Mouse (Mus musculus): ENCODE data around the gene Kncn. TPM values are rescaled to one million over a fixed set of nuclear protein-coding genes. Genes with fewer than 3 reads are reported as not detected.

Kncn gene
- total RNA-seq, 1 experiment from 2014 or later: not detected

DNA sequence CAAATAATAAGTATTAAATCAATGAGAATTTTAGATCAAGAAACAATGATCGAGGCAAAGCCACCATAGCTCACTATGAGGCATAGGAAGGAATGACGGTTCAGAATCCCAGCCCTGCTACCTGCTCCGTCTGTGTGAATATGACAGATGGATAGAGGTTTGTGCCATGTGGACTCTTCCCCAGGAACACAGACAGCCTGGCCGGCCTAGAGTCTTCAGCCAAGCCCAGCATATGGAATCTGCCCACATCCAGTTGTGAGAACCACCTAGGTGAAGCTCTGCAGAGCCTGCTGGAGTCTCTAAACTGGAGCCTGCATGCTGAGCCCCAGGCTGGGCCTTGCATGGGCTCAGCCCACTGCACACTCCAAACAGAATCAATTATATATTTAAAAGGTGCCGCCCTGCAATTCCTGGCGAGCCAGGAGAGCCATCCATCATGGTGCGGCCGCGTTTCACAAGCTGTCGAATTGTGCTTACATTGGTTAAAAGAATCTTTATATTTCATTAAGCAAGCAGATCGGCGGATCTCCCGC lies 47.4 kb downstream of the Kncn start:
- ATAC-seq (replicated peaks; ENCODE audit: low read depth, poor library complexity, severe bottlenecking): no peak

DNA sequence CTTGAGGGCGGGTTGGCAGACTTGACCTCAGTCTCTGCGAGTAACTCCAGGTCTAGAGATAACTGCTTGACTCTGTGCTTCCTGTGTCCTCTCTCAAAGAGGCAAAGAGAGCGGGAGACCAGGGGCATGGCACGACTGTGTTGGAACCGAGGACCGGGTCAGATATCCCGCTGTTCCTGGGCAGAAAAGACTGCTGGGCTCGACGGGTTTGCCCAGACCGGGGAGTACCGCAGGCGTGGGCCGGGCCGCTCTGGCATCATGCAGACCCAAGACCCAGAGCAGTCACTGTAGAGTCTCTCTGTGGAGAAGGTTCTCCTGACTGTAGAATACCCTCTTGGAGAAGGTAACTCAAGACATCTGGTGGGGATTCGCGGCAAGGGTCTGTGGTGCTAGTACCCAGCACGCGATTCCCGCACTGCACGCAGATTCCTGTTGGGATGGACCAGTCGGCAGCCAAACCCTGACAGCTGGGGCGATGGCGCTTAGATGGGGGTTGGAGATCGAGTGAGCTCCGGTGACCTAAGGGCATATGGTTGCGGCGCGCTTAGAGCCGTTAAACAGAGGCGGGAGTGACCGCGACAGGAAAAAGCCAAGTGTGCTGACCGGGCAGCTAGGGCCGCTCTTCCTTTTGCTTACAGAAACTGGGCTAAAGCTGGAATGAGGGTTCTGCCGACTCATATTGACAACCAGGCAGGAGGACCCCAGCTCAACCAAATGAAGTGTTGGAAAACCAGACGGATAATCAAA lies 51.8 kb downstream of the Kncn start:
- no peak for ATAC-seq (replicated peaks; ENCODE audit: low read depth, poor library complexity, severe bottlenecking)

DNA sequence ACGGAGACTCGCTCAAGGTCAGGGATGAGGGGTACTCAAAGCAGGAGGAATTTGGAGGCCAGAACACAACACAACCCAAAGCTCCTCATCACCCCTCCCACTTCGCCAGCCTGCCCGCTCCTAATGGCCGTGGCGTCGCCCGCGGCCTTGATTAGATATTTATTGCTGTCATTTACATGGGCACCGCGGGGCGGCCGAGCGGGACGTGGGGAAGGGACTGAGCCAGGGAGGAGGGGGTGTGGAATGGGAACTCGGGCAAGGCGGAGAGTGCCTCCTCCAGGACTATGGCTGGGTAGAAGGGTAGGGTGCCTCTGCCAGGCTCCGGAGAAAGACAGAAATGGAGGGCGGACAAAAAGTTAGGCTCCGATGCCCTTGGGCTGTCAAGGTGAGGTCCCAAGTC lies 52.4 kb downstream of the Kncn start:
- no peak for ATAC-seq (replicated peaks; ENCODE audit: low read depth, poor library complexity, severe bottlenecking)

DNA sequence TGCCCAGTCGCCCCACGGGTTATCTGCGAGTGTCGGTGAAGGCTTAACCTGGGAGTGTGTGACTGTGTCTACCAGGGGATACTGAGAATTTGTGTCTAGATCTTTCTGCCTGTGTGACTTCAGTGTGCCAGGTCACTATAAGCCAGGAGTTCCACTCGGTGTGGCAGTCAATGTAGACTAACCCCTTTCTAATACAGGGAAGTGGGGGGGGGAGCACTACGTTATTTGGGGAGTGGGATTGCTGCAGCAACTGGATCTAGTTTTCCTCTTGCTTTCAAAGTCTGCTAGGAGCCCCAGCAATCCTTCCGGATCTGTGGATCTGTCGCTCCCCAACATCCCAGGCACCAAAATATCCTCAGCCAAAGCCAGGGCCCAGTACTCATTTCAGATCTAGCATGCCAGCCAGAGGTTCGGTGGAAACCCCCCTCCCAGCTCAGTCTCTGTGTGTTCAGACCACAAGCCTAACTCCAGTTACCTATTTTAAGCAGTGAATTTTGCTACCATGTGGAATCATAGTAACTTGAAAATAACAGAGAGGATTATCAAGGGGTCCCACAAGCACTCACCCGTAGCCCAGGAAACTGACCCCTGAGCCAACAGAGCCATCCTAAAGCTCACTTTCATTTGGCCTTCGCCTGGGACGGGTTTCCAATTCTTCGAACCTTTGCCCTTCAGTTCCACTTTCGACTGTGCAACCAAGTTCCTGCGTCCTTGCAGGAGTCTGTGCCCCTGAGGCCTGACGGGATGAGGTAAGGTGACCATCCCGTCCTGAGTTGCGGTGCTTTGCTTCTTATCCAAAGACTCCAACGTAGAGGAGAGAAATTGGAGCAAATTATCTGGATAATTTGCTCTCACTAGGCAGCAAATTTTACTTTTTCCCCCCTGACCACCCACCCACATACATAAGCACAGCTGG lies 53.1 kb downstream of the Kncn start:
- ATAC-seq (replicated peaks; ENCODE audit: low read depth, poor library complexity, severe bottlenecking): no peak

DNA sequence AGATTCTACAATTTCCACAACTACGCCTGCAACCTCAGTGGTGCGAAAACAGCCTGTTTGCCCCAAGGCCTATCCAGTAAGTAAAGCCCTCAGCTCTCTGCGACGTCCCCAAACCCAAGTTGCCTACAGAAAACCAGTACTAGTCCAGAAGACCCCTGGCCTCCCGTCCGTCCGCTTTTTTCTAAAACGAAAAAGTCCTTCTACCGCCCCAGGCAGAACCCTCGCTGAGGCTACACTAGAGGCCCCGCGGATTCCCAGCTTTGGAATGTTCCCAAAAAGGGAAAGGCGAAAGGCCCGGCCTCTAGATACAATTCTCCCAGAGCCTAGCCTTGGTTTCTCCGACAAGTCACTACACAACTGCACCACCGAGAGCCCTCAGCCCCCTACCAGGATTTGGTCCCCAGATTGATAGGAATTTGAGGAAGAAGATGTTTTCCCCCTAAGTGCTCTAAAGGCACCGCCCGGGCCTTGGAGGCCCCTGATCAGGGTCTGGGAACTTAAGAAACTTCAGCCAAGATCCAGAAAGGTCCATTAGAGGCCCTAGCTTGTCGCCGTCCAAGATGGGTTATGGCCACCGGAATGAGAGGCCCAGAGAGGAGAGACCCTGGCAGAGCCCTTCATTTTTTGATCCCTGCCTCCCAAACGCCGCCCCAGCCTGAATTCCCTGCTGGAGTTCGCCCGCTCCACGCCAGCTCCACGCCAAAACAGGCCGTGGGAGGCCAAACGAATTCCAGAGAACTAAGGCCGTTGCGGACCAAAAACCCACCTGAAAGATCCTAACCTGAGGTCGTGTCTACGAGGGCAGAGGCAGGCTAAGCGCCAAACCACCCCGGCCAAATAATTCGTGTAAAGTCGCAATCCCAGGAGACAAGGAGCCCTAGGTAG lies 54.3 kb downstream of the Kncn start:
- ATAC-seq (replicated peaks; ENCODE audit: low read depth, poor library complexity, severe bottlenecking): no peak

Other genes starting within 250 kb of the Kncn start
- gene Cyp4b1, start 236.7 kb upstream of the Kncn start, total RNA-seq (2017): 0.14 and 2.9 TPM in 2 replicates
- gene Efcab14, start 146.7 kb upstream of the Kncn start, total RNA-seq (2017): 32.8 and 48.6 TPM in 2 replicates
- 0.87 TPM in 1 of 2 replicates, not detected in the other for gene Tex38, start 103.4 kb upstream of the Kncn start, total RNA-seq (2017)
- gene Atpaf1, start 99.6 kb upstream of the Kncn start, total RNA-seq (2017): 13.1 and 17.4 TPM in 2 replicates
- 8.4 and 16.9 TPM in 2 replicates for gene Mob3c, start 56.3 kb upstream of the Kncn start, total RNA-seq (2017)
- 31.7 and 68.4 TPM in 2 replicates for gene Mknk1, start 45.2 kb upstream of the Kncn start, total RNA-seq (2017)
- gene 6430628N08Rik, start 6.3 kb downstream of the Kncn start, total RNA-seq (2017): not detected in 2 replicates
- not detected in 2 replicates for gene Dmbx1, start 55.5 kb downstream of the Kncn start, total RNA-seq (2017)
- gene Faah, start 133.5 kb downstream of the Kncn start, total RNA-seq (2017): 2.2 and 3.4 TPM in 2 replicates
- gene Nsun4, start 169.5 kb downstream of the Kncn start, total RNA-seq (2017): 8.7 and 16.4 TPM in 2 replicates
- 353 and 354 TPM in 2 replicates for gene Uqcrh, start 190.7 kb downstream of the Kncn start, total RNA-seq (2017)
- 14.4 and 22.4 TPM in 2 replicates for gene Lrrc41, start 190.9 kb downstream of the Kncn start, total RNA-seq (2017)
- gene Rad54l, start 239.3 kb downstream of the Kncn start, total RNA-seq (2017): 24.1 and 28.7 TPM in 2 replicates
- 14.2 and 15.9 TPM in 2 replicates for gene Pomgnt1, start 239.4 kb downstream of the Kncn start, total RNA-seq (2017)

Data from common myeloid progenitor, adult 5-6 weeks (primary cell).